Mouse (Mus musculus) stomach, postnatal 0 days (tissue): Measurements from ENCODE around the gene Atp5h.

Experiments used
- CTCF ChIP-seq: IDR thresholded peaks from 2 replicates; pipeline ENCODE4 v1.5.1; 2016; ENCODE audit warnings: antibody characterized with exemption, low read depth, mild to moderate bottlenecking, moderate library complexity
- EP300 ChIP-seq: optimal IDR thresholded peaks from 2 replicates; pipeline ENCODE3; 2016; ENCODE audit warnings: antibody characterized with exemption

DNA sequence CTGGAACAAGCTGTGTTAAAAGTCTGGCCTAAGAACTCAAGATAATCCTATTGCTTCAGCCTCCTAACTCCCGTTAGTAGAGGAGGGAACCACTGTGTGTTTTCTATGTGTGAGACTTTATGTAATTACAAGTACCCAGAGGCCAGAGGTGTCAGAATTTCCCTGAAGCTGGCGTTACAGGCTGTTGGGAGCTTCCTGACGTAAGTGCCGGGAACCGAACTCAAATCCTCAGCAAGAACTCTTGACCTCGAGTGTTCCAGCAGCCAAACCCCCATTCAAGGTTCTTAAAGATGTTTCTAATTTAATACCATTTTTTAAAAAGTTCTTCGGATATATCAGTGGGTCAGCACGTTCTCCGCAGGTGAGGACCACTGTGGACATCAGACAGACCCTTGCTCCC lies 38.5 kb downstream of the Atp5h start:
- TF ChIP-seq CTCF = no peak
- no peak for TF ChIP-seq EP300
